ENCODE assay signal across 11 mouse cellular contexts in genomic region chr14:13000997-13001699, GRCm38 (mm10).
DNase-seq lines count a peak whose midpoint lies in the region; ATAC-seq lines count a peak whose summit lies in the region.
"Had no signal": no experiment of that assay in that cellular context is flagged by ENCODE, and none has a peak within 500 bp of the region (broad histone marks: within the 10 kb centered on the region; RNA-seq: fewer than 3 reads in every experiment).

No protein-coding gene starts in this region.

- intact Hi-C loops in left cerebral cortex, postnatal 14 days (cut with DNase I), result no loop called here

- DNase-seq in right cerebral cortex, adult 18-20 months, result peak; percentile 95
- DNase-seq in right cerebral cortex, postnatal 4 days, result no peak
- peak; percentile 85 to 94 for DNase-seq in frontal cortex, adult 2 months (ENCODE audit: extremely low spot score in 1 of 2, low spot score in 1 of 2)
- peak; percentile 61 to 69 for DNase-seq in left cerebral cortex, postnatal 14 days (ENCODE audit: low spot score in 2 of 2)
- peak; percentile 81 to 89 for DNase-seq in right cerebral cortex, postnatal 36 days (ENCODE audit: low spot score in 2 of 2)
- no peak for DNase-seq in retina, embryonic 14.5 days (ENCODE audit: low spot score)
- DNase-seq in ovary, postnatal 36 days (ENCODE audit: low spot score), result no peak
- DNase-seq: cerebellum, postnatal 10 days; gastrocnemius, postnatal 10 days had no signal

- no peak for ATAC-seq in monocyte, adult 5-6 weeks (replicated peaks; ENCODE audit: insufficient number of reproducible peaks, low FRiP score, low TSS enrichment, poor library complexity, severe bottlenecking)
- ATAC-seq: activated CD4-positive, CD25-positive, alpha-beta regulatory T cell, adult 4 months had no signal

Comparison
In these comparisons a context has a peak if more than half of its experiments do, and no peak if none do; other contexts are left out.
1. DNase-seq: peak in right cerebral cortex, adult 18-20 months (single experiment), frontal cortex, adult 2 months (2 of 2), left cerebral cortex, postnatal 14 days (2 of 2) and right cerebral cortex, postnatal 36 days (2 of 2); none in right cerebral cortex, postnatal 4 days (single experiment), retina, embryonic 14.5 days (single experiment) and ovary, postnatal 36 days (single experiment).